Mouse (Mus musculus) urinary bladder, postnatal 4 days (tissue): Measurements from ENCODE around the gene Kat7.

Source experiments
- DNase-seq, 2 experiments: peaks; one replicate each; pipeline ENCODE4 v3.0.0; 2021 to 2022; ENCODE audit warnings: low spot score in 2 of 2

Gene Kat7

GRCm38 (mm10) chr11:95310007-95310647 lies at the start of gene Kat7:
Kat7 (minus strand) TSS chr11:95310246.
- peak; percentile 96 for DNase-seq

GRCm38 (mm10) chr11:95358263-95358662 lies 48.2 kb upstream of the Kat7 start:
- no peak for DNase-seq

GRCm38 (mm10) chr11:95356469-95357273 lies 46.6 kb upstream of the Kat7 start:
- DNase-seq: no peak

GRCm38 (mm10) chr11:95356039-95356438 lies 46.0 kb upstream of the Kat7 start:
- DNase-seq: no peak

GRCm38 (mm10) chr11:95355661-95356011 lies 45.6 kb upstream of the Kat7 start:
- no peak for DNase-seq

GRCm38 (mm10) chr11:95354945-95355660 lies 45.1 kb upstream of the Kat7 start:
- DNase-seq: no peak

GRCm38 (mm10) chr11:95354228-95354944 lies 44.3 kb upstream of the Kat7 start:
- no peak for DNase-seq

- DNase-seq: no peak
Measured at GRCm38 (mm10) chr11:95353226-95353625, 43.2 kb upstream of the Kat7 start.

GRCm38 (mm10) chr11:95352686-95353085 lies 42.6 kb upstream of the Kat7 start:
- DNase-seq: no peak

GRCm38 (mm10) chr11:95350960-95351359 lies 40.9 kb upstream of the Kat7 start:
- DNase-seq: no peak

- no peak for DNase-seq
Measured at GRCm38 (mm10) chr11:95350289-95350688, 40.2 kb upstream of the Kat7 start.

- DNase-seq: no peak
Measured at GRCm38 (mm10) chr11:95344181-95344580, 34.1 kb upstream of the Kat7 start.

- DNase-seq: no peak
Measured at GRCm38 (mm10) chr11:95343180-95343579, 33.1 kb upstream of the Kat7 start.

- DNase-seq: no peak
Measured at GRCm38 (mm10) chr11:95340664-95341063, 30.6 kb upstream of the Kat7 start.

GRCm38 (mm10) chr11:95340259-95340658 lies 30.2 kb upstream of the Kat7 start:
- DNase-seq: no peak

GRCm38 (mm10) chr11:95339471-95340021 lies 29.5 kb upstream of the Kat7 start:
- no peak for DNase-seq

GRCm38 (mm10) chr11:95337846-95338342 lies 27.8 kb upstream of the Kat7 start:
- no peak for DNase-seq

- peak; percentile 59 to 68 for DNase-seq
Measured at GRCm38 (mm10) chr11:95337129-95337813, 27.2 kb upstream of the Kat7 start.

GRCm38 (mm10) chr11:95336568-95337128 lies 26.6 kb upstream of the Kat7 start, which contains the start of gene Fam117a:
Fam117a (plus strand) TSS chr11:95337018.
- DNase-seq: peak; percentile 85 to 87

GRCm38 (mm10) chr11:95334448-95335060 lies 24.5 kb upstream of the Kat7 start:
- DNase-seq: no peak
